Mouse (Mus musculus): ENCODE measurements around the gene Pdc. TPM values are rescaled to one million over a fixed set of nuclear protein-coding genes. Genes with fewer than 3 reads are reported as not detected.
"Not testable (repeated sequence)": the region's sequence is repeated elsewhere in the genome, so short reads cannot be mapped to it uniquely, and the experiment has no call there.

The Pdc gene
- not detected in 2 replicates for polyA plus RNA-seq (2015; fragmentation: Nextera tagmentation; extraction: Ambion mirVana)

- no peaks in the 10 kb centered on the region for H3K27me3 ChIP-seq (replicated peaks)
- H3K9ac ChIP-seq (replicated peaks): no peak within 1 kb of the TSS
- no peak for ATAC-seq (ENCODE audit: low FRiP score)
- 92% methylated on average over 1 of the region's 1 CpGs for WGBS
- no peak within 1 kb of the TSS for H3K4me2 ChIP-seq
- H3K36me3 ChIP-seq: no peaks in the 10 kb centered on the region
- no peak within 1 kb of the TSS for H3K4me3 ChIP-seq (replicated peaks)
- no peaks in the 10 kb centered on the region for H3K4me1 ChIP-seq
- no peaks in the 10 kb centered on the region for H3K9me3 ChIP-seq (replicated peaks)
- no peak within 1 kb of the TSS for H3K27ac ChIP-seq (replicated peaks)
Measured at GRCm38 (mm10) chr1:150319205-150319604, at the start of gene Pdc. Gene Pdc (plus strand): TSS chr1:150319417.

DNA sequence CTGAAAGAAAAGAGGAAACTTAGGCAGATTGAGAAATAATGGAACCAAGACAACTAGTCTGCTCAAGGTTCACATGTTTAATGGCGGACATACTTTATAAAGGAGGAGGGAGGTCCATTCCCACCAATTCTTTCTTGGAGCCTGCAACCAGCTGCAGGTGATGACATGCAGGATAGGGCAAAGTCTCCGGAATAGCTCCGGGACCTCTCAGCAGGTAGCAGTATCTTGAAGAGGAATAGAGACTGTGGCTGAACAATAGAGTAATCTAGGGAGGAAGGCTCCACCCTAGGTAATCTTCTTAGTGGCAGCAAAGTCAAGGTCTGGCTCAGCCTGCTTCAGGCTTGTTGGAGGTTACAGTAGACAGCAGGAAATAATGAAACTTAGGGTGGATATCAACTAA, 25.2 kb upstream of the Pdc start:
- H3K9me3 ChIP-seq (replicated peaks); H3K9ac ChIP-seq (replicated peaks); H3K4me2 ChIP-seq; H3K36me3 ChIP-seq; ATAC-seq (ENCODE audit: low FRiP score); H3K27ac ChIP-seq (replicated peaks); H3K4me1 ChIP-seq; H3K27me3 ChIP-seq (replicated peaks); H3K4me3 ChIP-seq (replicated peaks): not testable (repeated sequence)
- WGBS: 83% methylated on average over 3 of the region's 3 CpGs

GRCm38 (mm10) chr1:150307599-150307998, 11.6 kb upstream of the Pdc start:
- H3K9ac ChIP-seq (replicated peaks): no peak overlapping the region
- no peak overlapping the region for H3K4me3 ChIP-seq (replicated peaks)
- no peak overlapping the region for H3K27ac ChIP-seq (replicated peaks)
- no peaks in the 10 kb centered on the region for H3K4me1 ChIP-seq
- H3K36me3 ChIP-seq: no peaks in the 10 kb centered on the region
- no peaks in the 10 kb centered on the region for H3K9me3 ChIP-seq (replicated peaks)
- no peak overlapping the region for H3K4me2 ChIP-seq
- H3K27me3 ChIP-seq (replicated peaks): no peaks in the 10 kb centered on the region
- WGBS: 67% methylated on average over 1 of the region's 1 CpGs
- ATAC-seq (ENCODE audit: low FRiP score): no peak

GRCm38 (mm10) chr1:150335111-150335510, 15.9 kb downstream of the Pdc start:
- WGBS: 77% methylated on average over 2 of the region's 2 CpGs
- no peaks in the 10 kb centered on the region for H3K36me3 ChIP-seq
- ATAC-seq (ENCODE audit: low FRiP score): no peak

GRCm38 (mm10) chr1:150360864-150361263, 41.6 kb downstream of the Pdc start:
- no peak overlapping the region for H3K9ac ChIP-seq (replicated peaks)
- H3K4me1 ChIP-seq: no peaks in the 10 kb centered on the region
- H3K4me3 ChIP-seq (replicated peaks): no peak overlapping the region
- no peaks in the 10 kb centered on the region for H3K27me3 ChIP-seq (replicated peaks)
- peaks cover 25% of the 10 kb centered on the region for H3K36me3 ChIP-seq
- no peak overlapping the region for H3K4me2 ChIP-seq
- no peak for ATAC-seq (ENCODE audit: low FRiP score)
- 97% methylated on average over 1 of the region's 1 CpGs for whole genome bisulfite sequencing
- H3K27ac ChIP-seq (replicated peaks): no peak overlapping the region
- H3K9me3 ChIP-seq (replicated peaks): no peaks in the 10 kb centered on the region; the same call in 1 of the 2 replicates

More at GRCm38 (mm10) chr1:150335111-150335510, 15.9 kb downstream of the Pdc start:
- Histone ChIP-seq H3K4me2 (no peak overlapping the region), H3K4me1 (no peaks in the 10 kb centered on the region), H3K27me3 (replicated peaks) (no peaks in the 10 kb centered on the region), H3K4me3 (replicated peaks) (no peak overlapping the region), H3K27ac (replicated peaks) (no peak overlapping the region), H3K9ac (replicated peaks) (no peak overlapping the region), H3K9me3 (replicated peaks) (no peaks in the 10 kb centered on the region)

- Histone ChIP-seq H3K36me3 (peaks cover 5% of the 10 kb centered on the region; the same call in 1 of the 2 replicates), H3K9me3 (replicated peaks) (no peaks in the 10 kb centered on the region), H3K4me2 (no peak overlapping the region), H3K9ac (replicated peaks) (no peak overlapping the region), H3K4me1 (no peaks in the 10 kb centered on the region), H3K27ac (replicated peaks) (no peak overlapping the region), H3K27me3 (replicated peaks) (no peaks in the 10 kb centered on the region), H3K4me3 (replicated peaks) (no peak overlapping the region)
- ATAC-seq (ENCODE audit: low FRiP score): no peak
- WGBS: 91% methylated on average over 3 of the region's 3 CpGs
Measured at GRCm38 (mm10) chr1:150372895-150373294, 53.7 kb downstream of the Pdc start.

GRCm38 (mm10) chr1:150374247-150374646, 55.0 kb downstream of the Pdc start:
- Histone ChIP-seq H3K9me3 (replicated peaks) (no peaks in the 10 kb centered on the region), H3K4me3 (replicated peaks) (no peak overlapping the region), H3K4me1 (no peaks in the 10 kb centered on the region), H3K27me3 (replicated peaks) (no peaks in the 10 kb centered on the region), H3K36me3 (peaks cover 3% of the 10 kb centered on the region; the same call in 1 of the 2 replicates), H3K4me2 (no peak overlapping the region), H3K27ac (replicated peaks) (no peak overlapping the region), H3K9ac (replicated peaks) (no peak overlapping the region)
- no peak for ATAC-seq (ENCODE audit: low FRiP score)
- WGBS: 92% methylated on average over 2 of the region's 2 CpGs

Other genes starting within 250 kb of the Pdc start
- gene Ptgs2, start 219.4 kb upstream of the Pdc start, polyA plus RNA-seq (2015; fragmentation: Nextera tagmentation; extraction: Ambion mirVana): 0.03 and 0.22 TPM in 2 replicates
- gene Tpr, start 73.4 kb downstream of the Pdc start, polyA plus RNA-seq (2015; fragmentation: Nextera tagmentation; extraction: Ambion mirVana): 125 and 138 TPM in 2 replicates
- 37.4 and 42.3 TPM in 2 replicates for gene Odr4, start 73.7 kb downstream of the Pdc start, polyA plus RNA-seq (2015; fragmentation: Nextera tagmentation; extraction: Ambion mirVana)
- gene Prg4, start 146.7 kb downstream of the Pdc start, polyA plus RNA-seq (2015; fragmentation: Nextera tagmentation; extraction: Ambion mirVana): 0.92 and 0.95 TPM in 2 replicates

Measured in neural tube, embryonic 15.5 days (tissue).